Mouse (Mus musculus): ENCODE data around the gene Egf. TPM values are rescaled to one million over a fixed set of nuclear protein-coding genes. Genes with fewer than 3 reads are reported as not detected.

Gene Egf
- 1.1 and 1.4 TPM in 2 replicates for polyA plus RNA-seq (2014; fragmentation: Nextera tagmentation; extraction: Ambion mirVana)

GRCm38 (mm10) chr3:129754650-129755604 lies at the start of gene Egf:
Egf (minus strand) TSS chr3:129755316.
- DNase-seq (peak; percentile 75), ATAC-seq (ENCODE audit: insufficient read depth) (peak; percentile 66)
- Histone ChIP-seq H3K27ac (ENCODE audit: low read depth) (no peak within 1 kb of the TSS), H3K4me3 (ENCODE audit: low read depth, low read length) (peak within 1 kb of the TSS; percentile 16), H3K9ac (peak within 1 kb of the TSS; percentile 29; the same call in 1 of the 2 replicates), H3K4me1 (ENCODE audit: insufficient read depth) (peaks cover 7% of the 10 kb centered on the region; the same call in 1 of the 2 replicates), H3K4me2 (peak within 1 kb of the TSS; percentile 57), H3K36me3 (ENCODE audit: insufficient read depth) (no peaks in the 10 kb centered on the region), H3K27me3 (ENCODE audit: insufficient read depth, low read length) (0 out of 2 replicates have a peak, but pooled peaks cover 5% of the 10 kb centered on the region), H3K9me3 (ENCODE audit: low read depth, low read length) (peaks cover 10% of the 10 kb centered on the region; the same call in 1 of the 2 replicates)
- 5% methylated on average over 20 of the region's 20 CpGs for WGBS
- TF ChIP-seq CTCF (IDR thresholded peaks at IDR 0.05; ENCODE audit: low read depth), result no peak

GRCm38 (mm10) chr3:129803765-129804164 lies 48.6 kb upstream of the Egf start, which contains the start of gene Lrit3:
Lrit3 (minus strand) TSS chr3:129804030.
- ATAC-seq (ENCODE audit: insufficient read depth) (no peak), DNase-seq (no peak)
- no peak for TF ChIP-seq CTCF (IDR thresholded peaks at IDR 0.05; ENCODE audit: low read depth)
- Histone ChIP-seq H3K4me3 (ENCODE audit: low read depth, low read length) (no peak within 1 kb of the TSS), H3K9ac (no peak within 1 kb of the TSS), H3K27me3 (ENCODE audit: insufficient read depth, low read length) (no peaks in the 10 kb centered on the region), H3K27ac (ENCODE audit: low read depth) (no peak within 1 kb of the TSS), H3K4me1 (ENCODE audit: insufficient read depth) (no peaks in the 10 kb centered on the region), H3K36me3 (ENCODE audit: insufficient read depth) (no peaks in the 10 kb centered on the region), H3K9me3 (ENCODE audit: low read depth, low read length) (no peaks in the 10 kb centered on the region), H3K4me2 (no peak within 1 kb of the TSS)
- 67% methylated on average over 10 of the region's 10 CpGs for WGBS

GRCm38 (mm10) chr3:129799011-129799410 lies 43.9 kb upstream of the Egf start:
- H3K27me3 ChIP-seq (ENCODE audit: insufficient read depth, low read length), result no peaks in the 10 kb centered on the region
- H3K4me2 ChIP-seq, result no peak overlapping the region
- no peaks in the 10 kb centered on the region for H3K4me1 ChIP-seq (ENCODE audit: insufficient read depth)
- no peaks in the 10 kb centered on the region for H3K9me3 ChIP-seq (ENCODE audit: low read depth, low read length)
- DNase-seq (no peak), ATAC-seq (ENCODE audit: insufficient read depth) (no peak)
- H3K36me3 ChIP-seq (ENCODE audit: insufficient read depth), result no peaks in the 10 kb centered on the region
- 60% methylated on average over 2 of the region's 2 CpGs for WGBS
- H3K27ac ChIP-seq (ENCODE audit: low read depth), result no peak overlapping the region
- TF ChIP-seq CTCF (IDR thresholded peaks at IDR 0.05; ENCODE audit: low read depth), result no peak
- H3K9ac ChIP-seq, result no peak overlapping the region
- H3K4me3 ChIP-seq (ENCODE audit: low read depth, low read length), result no peak overlapping the region

GRCm38 (mm10) chr3:129798551-129798950 lies 43.4 kb upstream of the Egf start:
- no peaks in the 10 kb centered on the region for H3K9me3 ChIP-seq (ENCODE audit: low read depth, low read length)
- no peaks in the 10 kb centered on the region for H3K27me3 ChIP-seq (ENCODE audit: insufficient read depth, low read length)
- no peak for ATAC-seq (ENCODE audit: insufficient read depth)
- no peak overlapping the region for H3K9ac ChIP-seq
- no peak overlapping the region for H3K4me3 ChIP-seq (ENCODE audit: low read depth, low read length)
- H3K36me3 ChIP-seq (ENCODE audit: insufficient read depth), result no peaks in the 10 kb centered on the region
- no peaks in the 10 kb centered on the region for H3K4me1 ChIP-seq (ENCODE audit: insufficient read depth)
- H3K4me2 ChIP-seq, result no peak overlapping the region
- DNase-seq, result no peak
- WGBS, result 67% methylated on average over 11 of the region's 11 CpGs
- no peak overlapping the region for H3K27ac ChIP-seq (ENCODE audit: low read depth)
- no peak for TF ChIP-seq CTCF (IDR thresholded peaks at IDR 0.05; ENCODE audit: low read depth)

- H3K9ac ChIP-seq, result no peak overlapping the region
- H3K36me3 ChIP-seq (ENCODE audit: insufficient read depth), result no peaks in the 10 kb centered on the region
- no peaks in the 10 kb centered on the region for H3K9me3 ChIP-seq (ENCODE audit: low read depth, low read length)
- no peak for TF ChIP-seq CTCF (IDR thresholded peaks at IDR 0.05; ENCODE audit: low read depth)
- no peak for ATAC-seq (ENCODE audit: insufficient read depth)
- 66% methylated on average over 5 of the region's 5 CpGs for WGBS
- no peak overlapping the region for H3K4me3 ChIP-seq (ENCODE audit: low read depth, low read length)
- DNase-seq, result no peak
- H3K27ac ChIP-seq (ENCODE audit: low read depth), result no peak overlapping the region
- H3K27me3 ChIP-seq (ENCODE audit: insufficient read depth, low read length), result no peaks in the 10 kb centered on the region
- no peak overlapping the region for H3K4me2 ChIP-seq
- no peaks in the 10 kb centered on the region for H3K4me1 ChIP-seq (ENCODE audit: insufficient read depth)
Observed at GRCm38 (mm10) chr3:129797341-129797740, 42.2 kb upstream of the Egf start.

GRCm38 (mm10) chr3:129793801-129794200 lies 38.7 kb upstream of the Egf start:
- 82% methylated on average over 5 of the region's 5 CpGs for WGBS
- DNase-seq, result no peak
- Histone ChIP-seq H3K27me3 (ENCODE audit: insufficient read depth, low read length) (no peaks in the 10 kb centered on the region), H3K9me3 (ENCODE audit: low read depth, low read length) (no peaks in the 10 kb centered on the region), H3K36me3 (ENCODE audit: insufficient read depth) (no peaks in the 10 kb centered on the region), H3K4me2 (no peak overlapping the region), H3K4me3 (ENCODE audit: low read depth, low read length) (no peak overlapping the region), H3K9ac (no peak overlapping the region), H3K27ac (ENCODE audit: low read depth) (no peak overlapping the region), H3K4me1 (ENCODE audit: insufficient read depth) (no peaks in the 10 kb centered on the region)
- TF ChIP-seq CTCF (IDR thresholded peaks at IDR 0.05; ENCODE audit: low read depth), result no peak
- ATAC-seq (ENCODE audit: insufficient read depth), result no peak

GRCm38 (mm10) chr3:129782746-129783145 lies 27.6 kb upstream of the Egf start:
- 90% methylated on average over 3 of the region's 3 CpGs for WGBS
- H3K9ac ChIP-seq, result no peak overlapping the region
- no peak for DNase-seq
- no peaks in the 10 kb centered on the region for H3K36me3 ChIP-seq (ENCODE audit: insufficient read depth)
- ATAC-seq (ENCODE audit: insufficient read depth), result no peak
- TF ChIP-seq CTCF (IDR thresholded peaks at IDR 0.05; ENCODE audit: low read depth), result no peak; the same call in 1 of the 2 replicates
- no peak overlapping the region for H3K4me3 ChIP-seq (ENCODE audit: low read depth, low read length)
- no peak overlapping the region for H3K27ac ChIP-seq (ENCODE audit: low read depth)
- H3K9me3 ChIP-seq (ENCODE audit: low read depth, low read length), result no peaks in the 10 kb centered on the region
- no peak overlapping the region for H3K4me2 ChIP-seq
- no peaks in the 10 kb centered on the region for H3K4me1 ChIP-seq (ENCODE audit: insufficient read depth)
- H3K27me3 ChIP-seq (ENCODE audit: insufficient read depth, low read length), result no peaks in the 10 kb centered on the region

Measured in lung, embryonic 14.5 days (tissue).